In genomic region chr1:133251625-133252034, GRCm38 (mm10) we compare ENCODE assay signal across 12 mouse cellular contexts. TPM values are rescaled to one million over a fixed set of nuclear protein-coding genes. Genes with fewer than 3 reads are reported as not detected.
DNase-seq lines count a peak whose midpoint lies in the region; ATAC-seq lines count a peak whose summit lies in the region.
"Had no signal": no experiment of that assay in that cellular context is flagged by ENCODE, and none has a peak within 500 bp of the region (broad histone marks: within the 10 kb centered on the region; RNA-seq: fewer than 3 reads in every experiment).

No protein-coding gene starts in this region.

- no peaks in the 10 kb centered on the region for H3K9me3 ChIP-seq in limb, embryonic 10.5 days (replicated peaks)
- no peaks in the 10 kb centered on the region for H3K9me3 ChIP-seq in stomach, embryonic 16.5 days (replicated peaks; ENCODE audit: control insufficient read depth, low read length)

- H3K4me3 ChIP-seq in limb, embryonic 10.5 days = no peak overlapping the region
- no peak overlapping the region for H3K4me3 ChIP-seq in stomach, embryonic 16.5 days (replicated peaks; ENCODE audit: low read length)

- peak overlapping the region; percentile 33; the same call in 1 of the 2 replicates for H3K27ac ChIP-seq in limb, embryonic 10.5 days
- peak overlapping the region; percentile 92 for H3K27ac ChIP-seq in stomach, embryonic 16.5 days (ENCODE audit: low read length)

- DNase-seq in adrenal gland, adult 2 months = peak; percentile 67
- DNase-seq in adrenal gland, postnatal 4 days (ENCODE audit: low spot score in 2 of 2) = no peak
- DNase-seq in ovary, adult 18-20 months (ENCODE audit: low spot score) = peak; percentile 61
- DNase-seq in ovary, postnatal 14 days (ENCODE audit: low spot score) = no peak
- no peak for DNase-seq in limb, embryonic 10.5 days (ENCODE audit: low spot score)
- no peak for DNase-seq in thymus, postnatal 14 days
- no peak for DNase-seq in layer of hippocampus, adult 8-10 months (ENCODE audit: low spot score in 2 of 2)
- DNase-seq: right cerebral cortex, postnatal 25 days had no signal

- ATAC-seq in stomach, embryonic 16.5 days (ENCODE audit: insufficient read depth, low FRiP score) = peak; percentile 75
- ATAC-seq: inflammation-experienced regulatory T-cells, adult 6 months had no signal

- H3K4me2 ChIP-seq in stomach, embryonic 16.5 days (ENCODE audit: low read depth, low read length) = no peak overlapping the region

- H3K4me1 ChIP-seq in limb, embryonic 10.5 days = peaks cover 63% of the 10 kb centered on the region
- H3K4me1 ChIP-seq in stomach, embryonic 16.5 days (ENCODE audit: control insufficient read depth, insufficient read depth, low read length) = peaks cover 60% of the 10 kb centered on the region

- peaks cover 53% of the 10 kb centered on the region; the same call in 1 of the 2 replicates for H3K27me3 ChIP-seq in limb, embryonic 10.5 days (ENCODE audit: low read depth, poor library complexity, severe bottlenecking)
- no peaks in the 10 kb centered on the region for H3K27me3 ChIP-seq in stomach, embryonic 16.5 days (ENCODE audit: control insufficient read depth, insufficient read depth, low read length)

- H3K36me3 ChIP-seq in limb, embryonic 10.5 days = no peaks in the 10 kb centered on the region
- no peaks in the 10 kb centered on the region for H3K36me3 ChIP-seq in stomach, embryonic 16.5 days (ENCODE audit: control insufficient read depth, insufficient read depth, low read length)

- 19% methylated on average over 5 of the region's 5 CpGs for WGBS in limb, embryonic 10.5 days
- WGBS in stomach, embryonic 16.5 days = 11% methylated on average over 5 of the region's 5 CpGs

- H3K9ac ChIP-seq in stomach, embryonic 16.5 days (ENCODE audit: low read length) = peak overlapping the region; percentile 44; the same call in 1 of the 2 replicates

RNA-seq across cellular contexts. Expression of gene Golt1a, which starts 58.0 kb away (rescaled TPM):
- under 1 TPM in 1 of 2 experiments, not detected in 1; 0.69 TPM for total RNA-seq in adrenal gland, adult 2 months (2021)
- not detected in 2 replicates for polyA plus RNA-seq in adrenal gland, adult 2 months (2012; rRNA removed)
- total RNA-seq in adrenal gland, postnatal 4 days (2021) = 1 to 10 TPM in 1 of 2 experiments, under 1 TPM in 1; 0.76 to 2.0 TPM
- not detected in 2 replicates for polyA plus RNA-seq in limb, embryonic 10.5 days (2016; fragmentation: Nextera tagmentation; extraction: Ambion mirVana)
- 8.2 and 8.7 TPM in 2 replicates for polyA plus RNA-seq in stomach, embryonic 16.5 days (2015; fragmentation: Nextera tagmentation; extraction: Ambion mirVana)
- not detected for total RNA-seq in layer of hippocampus, adult 8-10 months (2022)
- total RNA-seq: megakaryocyte, adult 5-6 weeks had no signal
- polyA plus RNA-seq: embryonic facial prominence, embryonic 11.5 days; inflammation-experienced regulatory T-cells, adult 6 months had no signal

Comparison
In these comparisons a context has a peak if more than half of its experiments do, and no peak if none do; other contexts are left out.
1. DNase-seq: peak in adrenal gland, adult 2 months (single experiment) and ovary, adult 18-20 months (single experiment); none in adrenal gland, postnatal 4 days (0 of 2), ovary, postnatal 14 days (single experiment), limb, embryonic 10.5 days (single experiment), thymus, postnatal 14 days (single experiment) and layer of hippocampus, adult 8-10 months (0 of 2).